Mouse (Mus musculus): Measurements from ENCODE around the gene Gm40193.

DNA sequence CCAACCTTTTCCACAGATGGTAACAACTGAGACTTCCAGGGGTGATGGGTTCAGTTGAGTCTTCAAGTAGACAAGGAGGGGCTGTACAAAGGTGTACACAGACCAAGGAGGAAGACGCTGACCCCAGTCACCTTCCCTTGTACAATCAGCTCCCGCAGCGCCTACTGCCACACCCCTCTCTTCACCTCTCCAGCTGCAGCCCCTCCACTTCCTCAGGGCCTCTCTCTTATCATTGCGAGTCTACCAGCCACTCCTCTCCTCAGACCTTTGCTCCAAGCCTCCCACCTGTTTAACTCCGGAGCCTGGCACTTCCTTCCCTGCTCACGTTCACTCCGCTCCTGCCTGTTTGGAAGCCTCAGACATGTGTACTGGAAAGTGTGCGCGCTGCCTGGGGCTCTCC is 27.8 kb downstream of the Gm40193 start, which contains the start of gene Tm4sf5:
- no peak for TF ChIP-seq CTCF (IDR thresholded peaks at IDR 0.05; ENCODE audit: borderline replicate concordance, extremely low read depth, insufficient read depth, insufficient read length)
- no peak for TF ChIP-seq POLR2A (IDR thresholded peaks at IDR 0.05; ENCODE audit: borderline replicate concordance, extremely low read depth, insufficient read depth, insufficient read length, poor library complexity, severe bottlenecking)
